Comparison of ENCODE assay signal across 14 mouse cellular contexts in genomic region chr3:85786501-85786900, GRCm38 (mm10). TPM values are rescaled to one million over a fixed set of nuclear protein-coding genes. Genes with fewer than 3 reads are reported as not detected.
"Had no signal": no experiment of that assay in that cellular context is flagged by ENCODE, and none has a peak within 500 bp of the region (broad histone marks: within the 10 kb centered on the region; RNA-seq: fewer than 3 reads in every experiment).

No protein-coding gene starts in this region.

- H3K4me1 ChIP-seq: intestine, embryonic 15.5 days; liver, embryonic 13.5 days; lung, embryonic 15.5 days; megakaryocyte, embryonic 14.5 days; midbrain, embryonic 15.5 days; neural tube, embryonic 12.5 days had no signal

- H3K4me2 ChIP-seq: intestine, embryonic 15.5 days; liver, embryonic 13.5 days; lung, embryonic 15.5 days; midbrain, embryonic 11.5 days; midbrain, embryonic 15.5 days; neural tube, embryonic 12.5 days had no signal

- DNase-seq: liver, embryonic 13.5 days; liver, postnatal 0 days; lung, postnatal 14 days; thymus, adult 2 months; thymus, postnatal 25 days had no signal

- H3K27me3 ChIP-seq: intestine, embryonic 15.5 days; liver, embryonic 13.5 days; lung, embryonic 15.5 days; midbrain, embryonic 15.5 days; neural tube, embryonic 12.5 days had no signal

- H3K27ac ChIP-seq: intestine, embryonic 15.5 days; layer of hippocampus, adult 2 months; liver, embryonic 13.5 days; lung, embryonic 15.5 days; macrophage; midbrain, embryonic 15.5 days; neural tube, embryonic 12.5 days; stomach, postnatal 0 days had no signal

- H3K36me3 ChIP-seq: intestine, embryonic 15.5 days; liver, embryonic 13.5 days; lung, embryonic 15.5 days; midbrain, embryonic 15.5 days; neural tube, embryonic 12.5 days had no signal

- ATAC-seq: intestine, embryonic 15.5 days; liver, postnatal 0 days; midbrain, embryonic 15.5 days had no signal

- H3K9me3 ChIP-seq: intestine, embryonic 15.5 days; liver, embryonic 13.5 days; lung, embryonic 15.5 days; megakaryocyte, embryonic 14.5 days; midbrain, embryonic 15.5 days; neural tube, embryonic 12.5 days had no signal

- H3K4me3 ChIP-seq: intestine, embryonic 15.5 days; layer of hippocampus, adult 2 months; liver, embryonic 13.5 days; lung, embryonic 15.5 days; megakaryocyte, embryonic 14.5 days; midbrain, embryonic 15.5 days; neural tube, embryonic 12.5 days had no signal

- H3K9ac ChIP-seq: intestine, embryonic 15.5 days; liver, embryonic 13.5 days; liver, postnatal 0 days; lung, embryonic 15.5 days; midbrain, embryonic 15.5 days; neural tube, embryonic 12.5 days had no signal

RNA-seq across cellular contexts. Expression of gene Fam160a1, which starts 30.6 kb away (rescaled TPM):
- polyA plus RNA-seq: macrophage had no signal
